Mouse (Mus musculus) large intestine, adult 2 months (tissue): Measurements from ENCODE around the gene Pde4d. TPM values are rescaled to one million over a fixed set of nuclear protein-coding genes. Genes with fewer than 3 reads are reported as not detected.

ENCODE experiments used
- DNase-seq: peaks from one replicate; pipeline ENCODE4 v3.0.0-alpha.2; 2012; ENCODE audit warnings: low read depth, low spot score
- WGBS: fragments of 180-500 bp; shearing (Covaris S2); methylation state at CpG from one replicate; pipeline ENCODE4 v1.1.7; 2018; 5-methylcytosine and 5-hydroxymethylcytosine counted together
- polyA plus RNA-seq: library from polyadenylated mRNA; depleted of rRNA; stranded (reverse); fragments of >200 nt; gene quantifications from 2 replicates; pipeline ENCODE4 v1.2.3, GENCODE M21; 2012

Pde4d gene
- polyA plus RNA-seq, 1 experiment, result 7.7 TPM

DNA sequence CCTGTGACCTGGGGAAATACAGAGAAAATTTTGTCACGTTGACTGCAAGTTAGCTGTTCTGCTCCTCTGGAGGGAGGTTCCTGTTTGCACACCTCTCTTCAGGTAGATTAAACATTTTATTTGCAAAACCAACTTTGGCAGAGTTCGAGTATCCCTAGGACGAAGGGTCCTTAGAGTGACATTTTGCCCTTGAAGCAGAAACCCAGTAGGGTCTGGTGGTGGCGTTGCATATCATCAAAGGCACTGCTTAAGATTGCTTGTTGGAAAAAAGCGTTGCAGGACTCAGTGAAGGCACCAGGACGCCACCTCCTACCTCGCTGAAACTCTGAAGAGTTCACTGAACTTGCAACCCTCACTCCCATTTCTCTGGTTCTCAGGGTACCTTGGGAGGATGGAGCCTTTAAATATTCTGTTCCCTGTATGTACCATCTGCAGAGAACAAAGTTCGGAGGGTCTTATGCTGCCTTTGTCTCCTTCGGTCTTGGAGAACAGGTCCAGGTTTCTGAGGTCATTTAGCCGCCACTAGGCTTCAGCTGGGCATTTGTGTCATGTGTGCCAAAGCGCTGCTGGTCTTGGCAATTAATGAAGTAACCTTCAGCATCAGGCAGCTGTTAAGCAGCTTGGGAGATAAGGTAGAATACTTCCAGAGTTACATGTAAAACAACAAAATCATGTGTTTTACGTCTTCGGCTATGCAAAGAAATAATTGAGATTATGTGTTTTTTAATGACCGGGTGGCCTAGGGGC lies 1454.2 kb downstream of the Pde4d start:
- 72% methylated on average over 14 of the region's 14 CpGs for WGBS
- DNase-seq, result no peak

- 88% methylated on average over 4 of the region's 4 CpGs for WGBS
- no peak for DNase-seq
Observed at GRCm38 (mm10) chr13:109906342-109906888, 1456.7 kb downstream of the Pde4d start.

DNA sequence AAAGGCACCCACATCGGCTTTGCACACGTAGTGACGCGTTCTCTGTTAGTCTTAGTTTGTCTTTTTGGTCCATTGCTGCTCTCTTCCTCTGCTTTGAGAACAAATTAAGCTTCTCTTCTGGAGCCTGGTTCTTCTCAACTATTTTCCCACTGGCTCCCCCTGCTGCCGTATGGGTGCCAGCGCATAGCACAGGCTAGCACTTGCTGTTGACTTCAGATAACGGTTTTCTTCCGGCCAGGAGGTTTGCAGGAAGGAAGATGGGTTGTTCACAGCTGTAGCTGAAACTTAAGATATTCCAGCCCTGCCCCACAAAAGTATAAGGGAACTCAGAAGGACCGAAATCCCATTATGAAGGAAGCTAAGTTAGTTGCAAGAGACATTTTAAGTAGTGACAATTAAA lies 1457.9 kb downstream of the Pde4d start:
- DNase-seq, result peak; percentile 43
- WGBS, result 34% methylated on average over 9 of the region's 9 CpGs

DNA sequence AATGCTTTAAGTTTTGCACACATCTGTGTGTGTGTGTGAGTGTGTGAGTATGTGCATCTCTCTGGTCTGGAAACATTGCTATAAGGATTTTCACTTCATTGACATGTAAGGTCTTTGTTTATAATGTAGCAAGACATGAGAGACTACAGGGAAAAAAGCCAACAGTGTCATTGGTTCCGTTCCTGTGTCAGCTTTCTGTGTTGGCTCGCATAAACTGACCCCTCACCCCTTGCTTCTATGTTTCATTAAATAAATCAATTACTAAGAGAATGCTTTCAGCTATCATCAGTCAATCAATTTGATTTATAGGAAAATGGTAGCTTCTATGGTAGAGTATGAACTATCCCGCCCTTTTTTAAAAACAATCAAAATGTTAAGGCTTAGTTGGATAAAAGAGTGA lies 1458.6 kb downstream of the Pde4d start:
- no peak for DNase-seq
- WGBS, result 77% methylated on average over 3 of the region's 3 CpGs

- no peak for DNase-seq
Observed at GRCm38 (mm10) chr13:109909111-109909510, 1459.4 kb downstream of the Pde4d start.

DNA sequence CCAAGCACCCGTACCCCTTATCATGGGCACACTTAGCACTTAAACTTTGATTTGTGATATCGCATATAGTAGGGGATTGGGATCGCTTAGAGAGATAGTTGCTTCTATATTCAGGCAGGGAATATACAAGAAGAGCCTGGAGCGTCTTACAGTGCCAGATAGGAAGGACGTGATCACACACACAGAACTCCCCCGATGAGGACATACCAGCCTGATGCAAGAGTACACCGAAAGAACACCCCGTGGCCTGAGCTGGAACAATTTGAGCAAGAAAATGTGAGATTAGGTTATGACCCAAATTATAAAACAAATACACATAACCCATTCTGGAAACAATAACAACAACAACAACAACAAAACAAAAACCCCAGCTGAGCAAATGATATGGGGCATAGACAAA lies 1461.2 kb downstream of the Pde4d start:
- DNase-seq, result no peak
- WGBS, result 90% methylated on average over 8 of the region's 8 CpGs

More at GRCm38 (mm10) chr13:109909111-109909510, 1459.4 kb downstream of the Pde4d start:
- 59% methylated on average over 8 of the region's 8 CpGs for WGBS

- WGBS, result 74% methylated on average over 4 of the region's 4 CpGs
- DNase-seq, result no peak
Observed at GRCm38 (mm10) chr13:109912635-109913034, 1462.9 kb downstream of the Pde4d start.

DNA sequence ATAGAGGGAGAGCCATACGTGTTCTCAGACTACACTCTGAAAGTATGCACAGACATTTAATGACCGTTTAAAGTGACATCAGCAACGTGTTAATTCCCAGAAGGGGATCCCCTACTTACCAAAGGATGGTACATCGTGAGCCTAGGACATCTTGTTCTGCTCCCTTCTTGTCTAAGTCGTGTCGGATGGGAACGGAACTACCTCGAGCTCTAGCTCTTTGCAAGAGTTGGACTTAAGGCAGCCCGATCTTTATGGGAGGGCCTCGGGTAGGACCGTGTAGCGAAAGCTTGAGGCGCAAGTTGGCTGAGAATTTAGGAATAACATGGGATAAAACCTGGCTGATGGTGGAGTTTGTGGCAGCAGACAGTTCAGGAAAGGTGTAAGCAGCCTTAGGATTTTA lies 1464.5 kb downstream of the Pde4d start:
- DNase-seq, result no peak
- 88% methylated on average over 13 of the region's 13 CpGs for WGBS

- peak; percentile 43 for DNase-seq
- 15% methylated on average over 5 of the region's 5 CpGs for WGBS
Observed at GRCm38 (mm10) chr13:109914846-109915245, 1465.1 kb downstream of the Pde4d start.

GRCm38 (mm10) chr13:109915501-109915900 lies 1465.8 kb downstream of the Pde4d start:
- no peak for DNase-seq
- 49% methylated on average over 7 of the region's 7 CpGs for WGBS

GRCm38 (mm10) chr13:109915964-109916363 lies 1466.2 kb downstream of the Pde4d start:
- 73% methylated on average over 5 of the region's 5 CpGs for WGBS
- DNase-seq, result no peak

- 88% methylated on average over 10 of the region's 10 CpGs for WGBS
- DNase-seq, result no peak
Observed at GRCm38 (mm10) chr13:109917551-109917950, 1467.8 kb downstream of the Pde4d start.

GRCm38 (mm10) chr13:109918631-109919030 lies 1468.9 kb downstream of the Pde4d start:
- 78% methylated on average over 8 of the region's 8 CpGs for WGBS
- DNase-seq, result no peak

DNA sequence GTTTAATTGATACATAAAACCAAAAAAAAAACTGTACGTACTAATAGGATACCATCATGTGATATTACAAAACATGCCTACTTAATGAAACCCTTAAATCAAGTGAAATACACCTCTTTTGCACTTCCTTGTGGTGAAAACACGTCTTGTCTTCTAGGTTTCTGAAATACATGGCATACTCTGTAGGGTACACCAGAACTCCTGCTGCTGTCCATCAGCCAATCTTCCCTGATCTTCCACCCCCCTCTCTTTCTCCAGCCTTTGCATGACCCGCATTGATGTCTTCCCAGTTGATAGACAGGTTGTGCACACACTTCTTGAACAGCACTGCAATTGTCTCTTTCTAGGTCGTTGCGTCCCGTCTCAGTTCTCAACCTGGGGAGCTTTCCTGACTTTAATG lies 1470.5 kb downstream of the Pde4d start:
- DNase-seq, result no peak
- 82% methylated on average over 6 of the region's 6 CpGs for WGBS

DNA sequence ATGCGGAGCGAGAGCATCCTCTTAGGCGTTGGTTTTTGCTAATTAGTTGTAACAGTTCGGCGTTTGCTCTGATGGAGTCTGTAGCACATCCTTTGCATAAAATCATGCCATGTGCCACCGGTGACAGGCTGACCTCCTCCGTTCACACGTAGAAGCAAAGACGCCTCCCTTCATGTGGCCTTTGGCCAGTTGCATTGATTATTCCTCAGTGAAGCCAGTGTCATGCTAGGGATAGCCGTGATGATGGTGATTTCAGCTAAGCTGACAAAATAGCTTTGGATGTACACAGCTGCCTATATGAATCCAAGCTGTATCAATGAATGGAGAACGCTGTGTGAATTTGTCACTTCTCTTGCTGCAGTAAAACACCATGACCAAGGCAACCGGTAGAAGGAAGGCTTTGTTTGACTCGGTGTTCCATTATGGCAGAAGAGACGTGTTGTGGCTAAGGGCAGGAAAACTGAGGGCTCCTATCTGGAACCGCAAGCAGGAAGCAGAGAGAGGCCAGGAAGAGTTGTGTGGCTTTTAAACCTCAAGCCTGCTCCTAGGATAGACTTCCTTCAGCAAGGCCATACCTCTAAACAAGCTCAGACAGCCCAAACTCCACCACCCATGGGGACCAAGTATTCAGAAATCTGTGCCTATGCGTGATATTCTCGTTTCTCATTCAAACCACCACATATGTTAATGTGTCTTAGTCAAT lies 1471.7 kb downstream of the Pde4d start:
- WGBS, result 87% methylated on average over 17 of the region's 17 CpGs

DNA sequence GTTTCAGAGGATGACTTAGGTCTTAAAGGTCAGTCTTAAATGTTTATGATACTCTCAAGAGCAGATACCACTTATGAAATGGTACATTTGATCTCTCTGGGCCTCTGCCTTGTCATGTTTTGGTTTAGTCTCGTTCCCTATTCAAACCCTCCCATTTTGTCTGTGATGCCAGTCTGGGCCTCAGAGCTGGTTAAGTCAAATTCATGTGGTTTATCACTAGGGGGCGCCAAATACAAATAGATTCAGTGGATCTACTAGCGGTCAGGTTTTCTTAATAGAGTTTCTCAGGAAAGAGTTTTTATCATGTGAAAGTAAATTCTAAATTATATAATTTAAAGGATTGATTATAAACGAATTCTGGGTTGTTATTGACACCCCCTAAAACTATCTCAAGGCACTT lies 1472.5 kb downstream of the Pde4d start:
- WGBS, result 5% methylated on average over 4 of the region's 4 CpGs
- peak; percentile 35 for DNase-seq

More for the DNA sequence above, 1471.7 kb downstream of the Pde4d start:
- no peak for DNase-seq

GRCm38 (mm10) chr13:109922782-109923181 lies 1473.0 kb downstream of the Pde4d start:
- DNase-seq, result no peak
- 72% methylated on average over 12 of the region's 12 CpGs for WGBS

- 89% methylated on average over 15 of the region's 15 CpGs for WGBS
- DNase-seq, result no peak
Observed at GRCm38 (mm10) chr13:109924771-109925170, 1475.0 kb downstream of the Pde4d start.

- WGBS, result 45% methylated on average over 15 of the region's 15 CpGs
- DNase-seq, result no peak
Observed at GRCm38 (mm10) chr13:109926277-109926920, 1476.7 kb downstream of the Pde4d start.

- WGBS, result 69% methylated on average over 2 of the region's 2 CpGs
- DNase-seq, result no peak
Observed at GRCm38 (mm10) chr13:109927782-109928181, 1478.0 kb downstream of the Pde4d start.
